Mouse (Mus musculus): ENCODE data around the gene Shc4. TPM values are rescaled to one million over a fixed set of nuclear protein-coding genes. Genes with fewer than 3 reads are reported as not detected.

Shc4 gene
- polyA plus RNA-seq, 1 experiment from 2014 or later: 1.7 TPM

GRCm38 (mm10) chr2:125624127-125624685 lies 99.7 kb downstream of the Shc4 start:
- Histone ChIP-seq H3K4me1 (replicated peaks) (peaks cover 24% of the 10 kb centered on the region), H3K36me3 (peaks cover 7% of the 10 kb centered on the region), H3K27ac (no peak overlapping the region), H3K27me3 (no peaks in the 10 kb centered on the region), H3K4me2 (replicated peaks) (peak overlapping the region; percentile 83), H3K4me3 (replicated peaks) (peak overlapping the region; percentile 88), H3K9ac (replicated peaks) (peak overlapping the region; percentile 81), H3K9me3 (no peaks in the 10 kb centered on the region)
- 18% methylated on average over 9 of the region's 9 CpGs for WGBS
- ATAC-seq: no peak

DNA sequence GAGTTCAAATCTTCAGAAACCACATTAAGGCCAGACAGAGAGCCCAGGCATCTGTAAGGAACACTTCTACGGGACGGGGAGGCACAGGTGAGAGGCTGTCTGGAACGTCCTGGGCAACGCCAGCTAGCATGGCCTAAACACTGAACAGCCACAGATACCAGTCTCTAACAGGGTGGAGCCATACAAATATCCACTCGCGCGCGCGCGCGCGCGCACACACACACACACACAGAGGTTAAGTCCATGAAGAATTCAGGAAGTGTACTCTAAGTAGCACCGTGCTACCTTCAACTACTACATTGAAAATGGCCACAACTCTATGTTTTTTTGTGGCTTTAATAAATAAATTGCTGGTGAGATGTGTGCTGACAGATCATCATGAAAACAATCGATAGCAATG lies 100.7 kb downstream of the Shc4 start:
- peaks cover 10% of the 10 kb centered on the region for H3K36me3 ChIP-seq
- H3K27ac ChIP-seq: no peak overlapping the region
- H3K4me2 ChIP-seq (replicated peaks): no peak overlapping the region
- no peak for ATAC-seq
- H3K9me3 ChIP-seq: no peaks in the 10 kb centered on the region
- H3K4me1 ChIP-seq (replicated peaks): peaks cover 24% of the 10 kb centered on the region
- H3K4me3 ChIP-seq (replicated peaks): no peak overlapping the region
- 96% methylated on average over 15 of the region's 15 CpGs for WGBS
- no peaks in the 10 kb centered on the region for H3K27me3 ChIP-seq
- no peak overlapping the region for H3K9ac ChIP-seq (replicated peaks)

GRCm38 (mm10) chr2:125620213-125620907 lies 103.6 kb downstream of the Shc4 start:
- H3K27me3 ChIP-seq: no peaks in the 10 kb centered on the region
- peak overlapping the region; percentile 20; the same call in 1 of the 2 replicates for H3K4me2 ChIP-seq (replicated peaks)
- H3K4me3 ChIP-seq (replicated peaks): no peak overlapping the region
- WGBS: 47% methylated on average over 25 of the region's 25 CpGs
- ATAC-seq: no peak
- no peaks in the 10 kb centered on the region for H3K9me3 ChIP-seq
- H3K4me1 ChIP-seq (replicated peaks): peaks cover 21% of the 10 kb centered on the region
- peaks cover 34% of the 10 kb centered on the region for H3K36me3 ChIP-seq
- no peak overlapping the region for H3K27ac ChIP-seq
- H3K9ac ChIP-seq (replicated peaks): 0 out of 2 replicates have a peak overlapping the region, but pooled peaks have one; percentile 6

- no peak overlapping the region for H3K4me3 ChIP-seq (replicated peaks)
- no peaks in the 10 kb centered on the region for H3K9me3 ChIP-seq
- no peak overlapping the region for H3K27ac ChIP-seq
- ATAC-seq: no peak
- no peak overlapping the region for H3K4me2 ChIP-seq (replicated peaks)
- H3K9ac ChIP-seq (replicated peaks): no peak overlapping the region
- 93% methylated on average over 8 of the region's 8 CpGs for WGBS
- no peaks in the 10 kb centered on the region for H3K27me3 ChIP-seq
- peaks cover 61% of the 10 kb centered on the region for H3K36me3 ChIP-seq
- peaks cover 5% of the 10 kb centered on the region; the same call in 1 of the 2 replicates for H3K4me1 ChIP-seq (replicated peaks)
These were observed 108.0 kb downstream of the Shc4 start for GRCm38 (mm10) chr2:125615858-125616424.

GRCm38 (mm10) chr2:125615440-125615839 lies 108.5 kb downstream of the Shc4 start:
- ATAC-seq: no peak
- no peak overlapping the region for H3K9ac ChIP-seq (replicated peaks)
- 97% methylated on average over 7 of the region's 7 CpGs for WGBS
- H3K27ac ChIP-seq: no peak overlapping the region
- H3K4me2 ChIP-seq (replicated peaks): no peak overlapping the region
- H3K36me3 ChIP-seq: peaks cover 64% of the 10 kb centered on the region
- no peaks in the 10 kb centered on the region for H3K9me3 ChIP-seq
- no peaks in the 10 kb centered on the region for H3K27me3 ChIP-seq
- H3K4me3 ChIP-seq (replicated peaks): no peak overlapping the region
- H3K4me1 ChIP-seq (replicated peaks): peaks cover 2% of the 10 kb centered on the region; the same call in 1 of the 2 replicates

GRCm38 (mm10) chr2:125606220-125606845 lies 117.6 kb downstream of the Shc4 start:
- no peak for ATAC-seq
- H3K4me2 ChIP-seq (replicated peaks): no peak overlapping the region
- 86% methylated on average over 17 of the region's 17 CpGs for WGBS
- no peaks in the 10 kb centered on the region for H3K27me3 ChIP-seq
- H3K9ac ChIP-seq (replicated peaks): no peak overlapping the region
- no peak overlapping the region for H3K4me3 ChIP-seq (replicated peaks)
- no peaks in the 10 kb centered on the region for H3K4me1 ChIP-seq (replicated peaks)
- no peak overlapping the region for H3K27ac ChIP-seq
- H3K36me3 ChIP-seq: peaks cover 42% of the 10 kb centered on the region
- H3K9me3 ChIP-seq: no peaks in the 10 kb centered on the region

DNA sequence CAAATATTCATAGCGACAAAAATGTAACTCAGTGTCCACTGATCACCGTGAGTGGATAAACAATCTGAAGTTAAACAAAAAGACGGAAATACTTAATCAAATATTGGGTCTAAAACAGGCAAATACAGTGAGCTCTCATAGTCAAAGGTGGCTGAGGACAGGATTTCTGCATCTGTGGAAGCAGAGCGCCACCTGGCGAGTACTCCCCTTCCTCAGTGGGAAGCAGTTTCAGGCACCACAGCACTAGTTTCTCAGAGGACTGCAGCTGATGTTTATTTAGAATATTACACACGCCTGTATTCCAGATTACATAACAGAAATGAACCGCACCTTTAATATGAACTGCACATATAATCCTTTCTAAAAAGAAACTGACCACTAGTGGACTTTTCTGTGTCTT lies 119.3 kb downstream of the Shc4 start:
- Histone ChIP-seq H3K27me3 (no peaks in the 10 kb centered on the region), H3K9ac (replicated peaks) (no peak overlapping the region), H3K4me2 (replicated peaks) (no peak overlapping the region), H3K4me3 (replicated peaks) (no peak overlapping the region), H3K36me3 (peaks cover 46% of the 10 kb centered on the region), H3K9me3 (no peaks in the 10 kb centered on the region), H3K4me1 (replicated peaks) (no peaks in the 10 kb centered on the region), H3K27ac (no peak overlapping the region)
- ATAC-seq: no peak
- 84% methylated on average over 7 of the region's 7 CpGs for WGBS

DNA sequence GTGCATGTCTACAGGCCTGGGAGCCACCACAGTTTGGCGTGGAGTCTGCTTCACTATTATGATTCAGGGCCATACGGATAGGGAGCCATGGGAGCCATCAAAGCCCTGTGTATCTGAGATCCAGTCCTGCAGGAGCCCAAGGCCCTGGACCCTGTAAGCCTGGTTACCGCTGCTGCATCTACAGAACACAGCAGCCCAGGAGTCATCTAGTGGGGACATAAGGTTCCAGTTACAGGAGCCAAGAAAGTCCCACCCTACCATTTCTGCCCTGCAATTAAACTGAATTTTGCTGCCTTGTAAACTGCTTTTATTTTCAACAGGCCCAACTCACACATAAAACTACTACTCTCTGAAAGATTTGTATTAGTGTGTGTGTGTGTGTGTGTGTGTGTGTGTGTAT lies 121.0 kb downstream of the Shc4 start:
- Histone ChIP-seq H3K27ac (no peak overlapping the region), H3K4me1 (replicated peaks) (no peaks in the 10 kb centered on the region), H3K27me3 (no peaks in the 10 kb centered on the region), H3K4me2 (replicated peaks) (no peak overlapping the region), H3K36me3 (peaks cover 37% of the 10 kb centered on the region), H3K4me3 (replicated peaks) (no peak overlapping the region), H3K9ac (replicated peaks) (no peak overlapping the region), H3K9me3 (no peaks in the 10 kb centered on the region)
- ATAC-seq: no peak
- 90% methylated on average over 3 of the region's 3 CpGs for WGBS

DNA sequence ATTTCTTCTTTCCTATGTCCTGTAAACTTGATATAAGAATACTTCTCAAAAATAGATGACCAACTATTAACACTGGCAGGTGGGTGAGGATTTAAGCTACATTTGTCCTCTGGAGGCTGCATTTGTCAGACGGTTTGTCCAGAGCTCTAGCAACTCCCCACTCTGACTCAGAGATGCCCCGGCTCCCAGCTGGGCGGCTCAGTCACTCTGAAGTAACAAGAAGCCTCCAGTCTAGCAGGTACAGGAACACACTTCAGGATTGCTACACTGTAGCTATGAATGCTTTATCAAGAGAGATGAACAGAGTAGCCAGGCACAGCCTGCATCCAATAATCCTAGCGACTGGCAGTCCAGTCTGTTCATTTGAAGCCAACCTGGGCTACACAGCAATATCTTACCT lies 125.0 kb downstream of the Shc4 start:
- no peak for ATAC-seq
- WGBS: 88% methylated on average over 4 of the region's 4 CpGs
- Histone ChIP-seq H3K4me2 (replicated peaks) (no peak overlapping the region), H3K4me1 (replicated peaks) (no peaks in the 10 kb centered on the region), H3K4me3 (replicated peaks) (no peak overlapping the region), H3K27me3 (no peaks in the 10 kb centered on the region), H3K9me3 (no peaks in the 10 kb centered on the region), H3K9ac (replicated peaks) (no peak overlapping the region), H3K36me3 (peaks cover 46% of the 10 kb centered on the region), H3K27ac (no peak overlapping the region)

- Histone ChIP-seq H3K27ac (no peak overlapping the region), H3K4me2 (replicated peaks) (no peak overlapping the region), H3K9ac (replicated peaks) (no peak overlapping the region), H3K4me3 (replicated peaks) (no peak overlapping the region), H3K4me1 (replicated peaks) (no peaks in the 10 kb centered on the region), H3K36me3 (peaks cover 47% of the 10 kb centered on the region), H3K9me3 (no peaks in the 10 kb centered on the region), H3K27me3 (no peaks in the 10 kb centered on the region)
- ATAC-seq: no peak
- WGBS: 83% methylated on average over 6 of the region's 6 CpGs
These were observed 125.7 kb downstream of the Shc4 start for GRCm38 (mm10) chr2:125598251-125598650.

DNA sequence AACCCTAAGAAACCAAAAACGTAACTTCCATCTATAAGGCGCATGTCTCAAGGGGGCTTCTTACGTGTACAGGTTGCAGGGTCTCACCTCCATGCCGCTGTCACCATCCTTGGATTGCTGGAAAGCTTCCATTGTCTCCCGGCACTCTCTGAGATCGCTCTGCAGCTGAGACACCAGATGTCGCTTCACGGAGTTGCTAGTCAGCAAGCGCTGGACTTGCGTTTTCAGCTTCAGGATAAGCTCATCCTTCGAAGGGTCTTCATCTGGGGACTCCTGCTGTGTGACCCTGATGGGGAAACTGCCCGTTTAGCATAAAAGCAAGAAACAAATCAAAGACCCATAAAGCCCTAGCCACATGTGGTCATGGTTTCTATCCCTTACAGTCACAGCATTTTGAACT lies 129.2 kb downstream of the Shc4 start:
- Histone ChIP-seq H3K36me3 (peaks cover 26% of the 10 kb centered on the region), H3K4me2 (replicated peaks) (no peak overlapping the region), H3K27me3 (no peaks in the 10 kb centered on the region), H3K9me3 (no peaks in the 10 kb centered on the region), H3K9ac (replicated peaks) (no peak overlapping the region), H3K4me3 (replicated peaks) (no peak overlapping the region), H3K4me1 (replicated peaks) (no peaks in the 10 kb centered on the region), H3K27ac (no peak overlapping the region)
- WGBS: 77% methylated on average over 12 of the region's 12 CpGs
- no peak for ATAC-seq

- no peak overlapping the region for H3K4me3 ChIP-seq (replicated peaks)
- H3K9me3 ChIP-seq: no peaks in the 10 kb centered on the region
- H3K4me1 ChIP-seq (replicated peaks): no peaks in the 10 kb centered on the region
- peaks cover 31% of the 10 kb centered on the region for H3K36me3 ChIP-seq
- no peak overlapping the region for H3K4me2 ChIP-seq (replicated peaks)
- no peak for ATAC-seq
- WGBS: 91% methylated on average over 6 of the region's 6 CpGs
- no peak overlapping the region for H3K27ac ChIP-seq
- no peaks in the 10 kb centered on the region for H3K27me3 ChIP-seq
- no peak overlapping the region for H3K9ac ChIP-seq (replicated peaks)
These were observed 129.9 kb downstream of the Shc4 start for GRCm38 (mm10) chr2:125594072-125594471.

Data from midbrain, embryonic 13.5 days (tissue).